Mouse (Mus musculus) urinary bladder, postnatal 10 days (tissue): ENCODE measurements around the gene Ces1d.

Experiments used
- DNase-seq: peaks from one replicate; pipeline ENCODE4 v3.0.0; 2022; ENCODE audit warnings: low spot score

Gene Ces1d

DNA sequence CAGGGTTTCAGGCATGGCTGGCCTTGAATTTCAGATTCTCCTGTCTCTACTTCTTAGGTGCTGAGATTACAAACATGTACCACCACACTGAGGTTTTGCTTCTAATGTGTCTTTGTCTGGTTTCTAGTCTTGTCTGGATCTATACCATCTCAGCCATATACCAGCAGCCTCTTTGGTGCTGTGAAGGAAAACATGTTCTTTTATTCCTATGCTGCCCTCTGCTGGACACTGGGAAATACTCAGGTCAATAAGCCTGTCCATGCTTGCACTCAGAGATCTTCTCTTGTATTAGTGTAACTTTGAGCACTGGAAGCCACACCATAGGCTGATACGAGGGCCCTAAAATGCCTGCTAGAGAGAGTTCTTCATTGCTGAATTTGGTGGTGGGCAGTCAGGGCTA, 56.9 kb downstream of the Ces1d start:
- DNase-seq = no peak

DNA sequence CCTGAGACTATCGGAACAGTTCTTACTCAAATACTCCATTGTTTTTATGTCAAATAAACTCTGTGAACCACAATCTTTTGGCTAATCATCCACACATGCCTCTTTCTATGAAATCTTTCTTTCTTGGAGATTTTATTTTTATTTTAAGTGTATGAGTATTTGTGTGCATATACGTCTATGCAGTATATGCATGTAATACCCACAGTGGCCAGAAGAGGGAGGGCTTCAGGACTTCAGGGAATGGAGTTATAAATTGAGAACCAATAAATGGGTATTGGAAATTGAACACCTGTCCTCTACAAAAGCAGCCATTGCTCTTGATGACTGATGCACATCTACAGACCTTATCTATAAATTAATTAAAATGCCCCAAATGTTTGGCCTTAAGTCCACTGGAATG, 65.4 kb downstream of the Ces1d start:
- no peak for DNase-seq

DNA sequence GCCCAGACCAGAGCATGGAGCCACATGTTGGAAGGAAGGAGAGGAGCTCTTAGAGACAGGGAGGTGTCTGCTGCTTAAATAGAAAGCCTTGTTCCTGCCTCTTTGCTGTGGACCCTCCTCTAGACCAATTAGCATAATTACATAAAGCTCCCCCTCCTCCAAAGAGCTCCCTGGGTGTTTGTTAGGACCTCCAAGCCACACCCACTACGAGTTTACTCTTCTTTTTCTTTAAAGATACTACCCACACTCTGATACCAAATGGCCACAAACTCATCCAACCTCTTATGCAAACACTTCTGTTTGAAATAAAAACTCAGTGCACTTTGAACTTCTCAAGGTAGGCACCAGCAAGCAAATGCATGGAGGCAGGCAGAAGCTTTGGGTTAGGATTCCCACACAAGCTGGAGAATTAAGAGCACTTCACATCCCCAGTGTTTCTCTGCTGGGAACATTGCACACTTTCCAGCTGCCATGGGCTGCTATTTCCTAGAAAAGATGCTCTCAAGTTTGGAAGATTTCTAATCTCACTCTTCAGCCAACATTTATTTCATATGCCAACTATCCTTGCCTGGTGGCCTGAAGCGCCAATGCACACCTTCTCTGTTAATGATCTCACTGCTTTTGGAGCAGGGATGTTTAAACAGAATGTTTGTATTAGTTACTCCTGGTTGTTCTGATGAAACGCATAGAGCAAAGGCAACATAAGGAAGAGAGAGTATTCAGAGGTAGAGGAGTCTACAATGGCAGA, 66.2 kb downstream of the Ces1d start, which contains the start of gene Ces1c:
Gene Ces1c (minus strand): TSS at position 51 of the 748 bp plus-strand sequence.
- DNase-seq = no peak

DNA sequence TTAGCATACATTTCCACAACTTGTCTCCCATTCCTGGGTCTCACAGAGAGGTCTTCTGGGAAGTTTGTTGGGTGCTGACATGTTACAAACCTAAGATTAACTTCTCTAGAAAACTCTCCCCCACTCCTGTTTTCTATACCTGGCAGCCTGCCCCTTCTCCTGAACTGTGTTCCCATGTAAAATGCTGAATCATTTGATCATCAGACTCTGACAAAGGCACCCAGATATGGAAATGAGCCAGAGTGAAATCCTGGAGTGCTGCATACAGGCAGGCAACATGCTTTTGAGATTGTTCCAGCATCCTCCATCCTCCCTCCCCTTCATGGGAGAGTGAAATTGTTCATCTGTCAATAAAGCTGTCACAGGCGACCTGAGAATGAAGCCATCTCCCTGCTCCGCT, 71.2 kb downstream of the Ces1d start:
- no peak for DNase-seq

DNA sequence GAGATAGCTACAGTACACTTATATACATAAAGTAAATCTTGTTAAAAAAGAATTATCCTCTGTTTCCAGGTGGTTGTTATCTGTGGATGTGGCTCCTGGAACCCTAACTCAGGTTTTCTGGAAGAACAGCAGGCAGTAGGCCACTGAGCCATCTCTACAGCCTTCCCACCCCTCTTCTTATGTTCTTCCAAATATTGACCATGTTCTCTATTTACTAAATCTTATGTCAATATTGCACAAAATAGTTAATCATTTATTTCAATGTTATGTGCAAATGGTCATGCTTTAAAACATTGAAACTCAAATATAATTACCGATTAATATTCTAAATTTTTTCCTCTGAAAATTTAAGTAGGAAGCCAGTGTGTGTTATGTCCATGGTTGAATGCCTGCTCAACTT, 75.6 kb downstream of the Ces1d start:
- DNase-seq = no peak
